Mouse (Mus musculus) C2C12 (cell line): ENCODE results near the gene Msx2. TPM values are rescaled to one million over a fixed set of nuclear protein-coding genes. Genes with fewer than 3 reads are reported as not detected.

Source experiments
- H3K27me3 ChIP-seq: one replicate; pipeline ENCODE4 v1.6.1; 2011; ENCODE audit not compliant: control insufficient read depth, insufficient read depth, insufficient read length
- H3K36me3 ChIP-seq: one replicate; pipeline ENCODE4 v1.6.1; 2011; ENCODE audit not compliant: control insufficient read depth, insufficient read depth
- H3K4me3 ChIP-seq: one replicate; pipeline ENCODE4 v1.5.1; 2011; ENCODE audit warnings: mild to moderate bottlenecking, control low read depth; ENCODE audit not compliant: poor library complexity, insufficient read depth, severe bottlenecking
- H3K79me2 ChIP-seq: one replicate; pipeline ENCODE4 v1.6.1; 2011; ENCODE audit not compliant: control insufficient read depth, insufficient read depth
- H3K79me3 ChIP-seq: one replicate; pipeline ENCODE4 v1.6.1; 2011; ENCODE audit warnings: low read depth, control low read depth
- H3ac ChIP-seq: one replicate; pipeline ENCODE3; 2011; ENCODE audit warnings: low read depth; ENCODE audit not compliant: control insufficient read depth, insufficient read length
- CEBPB ChIP-seq: IDR thresholded peaks from one replicate; pipeline ENCODE4 v1.6.1; 2011; ENCODE audit warnings: low read depth, mild to moderate bottlenecking, control low read depth, moderate library complexity
- CTCF ChIP-seq: IDR thresholded peaks from one replicate; pipeline ENCODE4 v1.5.1; 2011; ENCODE audit not compliant: control insufficient read depth, insufficient read depth, insufficient read length
- FOSL1 ChIP-seq: IDR thresholded peaks from one replicate; pipeline ENCODE4 v1.8.0; 2011; ENCODE audit warnings: mild to moderate bottlenecking, low read length; ENCODE audit not compliant: poor library complexity, insufficient read depth, severe bottlenecking
- MAX ChIP-seq: IDR thresholded peaks from one replicate; pipeline ENCODE4 v1.6.1; 2011; ENCODE audit warnings: mild to moderate bottlenecking, control low read depth
- MYOD1 ChIP-seq: IDR thresholded peaks from one replicate; pipeline ENCODE4 v1.6.1; 2011; ENCODE audit warnings: low read depth; ENCODE audit not compliant: control insufficient read depth, insufficient read length
- MYOG ChIP-seq: IDR thresholded peaks from one replicate; pipeline ENCODE4 v1.6.1; 2011; ENCODE audit not compliant: control insufficient read depth, insufficient read length; ENCODE audit errors: extremely low read depth
- USF1 ChIP-seq: IDR thresholded peaks from one replicate; pipeline ENCODE4 v1.6.1; 2011; ENCODE audit warnings: low read depth, mild to moderate bottlenecking, control low read depth, moderate library complexity
- polyA plus RNA-seq: library from polyadenylated mRNA; unstranded; fragments of >200 nt; fragmentation: generic; extraction: Trizol; gene quantifications from one replicate; pipeline ENCODE4 v1.2.1, GENCODE M21; 2012; ENCODE audit warnings: missing spikeins

Gene Msx2
- polyA plus RNA-seq, 1 experiment: 0.15 TPM

DNA sequence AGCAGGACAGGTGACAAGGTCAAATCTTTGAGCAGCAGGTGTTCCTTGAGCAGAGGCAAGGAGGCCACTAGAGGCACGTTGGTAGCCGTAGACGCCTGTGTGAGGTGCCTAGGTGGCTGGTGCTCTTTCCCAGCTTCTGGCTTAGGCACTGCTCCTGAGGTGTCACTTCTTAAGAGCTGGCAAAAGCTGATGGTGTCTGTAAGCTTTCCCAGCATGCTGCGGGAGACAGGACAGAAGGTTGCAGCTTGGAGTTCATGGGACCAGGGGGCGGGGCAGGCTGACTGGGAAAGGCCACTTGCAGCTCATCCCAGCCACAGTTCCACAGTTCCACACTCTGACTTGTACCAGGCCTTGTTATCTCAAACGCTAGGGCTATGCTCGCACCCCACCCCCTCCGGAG lies 53.2 kb downstream of the Msx2 start:
- no peaks in the 10 kb centered on the region for H3K79me3 ChIP-seq
- H3K4me3 ChIP-seq: no peak overlapping the region
- peaks cover 4% of the 10 kb centered on the region for H3K27me3 ChIP-seq
- no peak overlapping the region for H3ac ChIP-seq
- TF ChIP-seq MYOD1 (no peak), CEBPB (no peak), MAX (no peak), CTCF (no peak), FOSL1 (no peak), MYOG (no peak), USF1 (no peak)
- H3K79me2 ChIP-seq: no peaks in the 10 kb centered on the region
- no peaks in the 10 kb centered on the region for H3K36me3 ChIP-seq

DNA sequence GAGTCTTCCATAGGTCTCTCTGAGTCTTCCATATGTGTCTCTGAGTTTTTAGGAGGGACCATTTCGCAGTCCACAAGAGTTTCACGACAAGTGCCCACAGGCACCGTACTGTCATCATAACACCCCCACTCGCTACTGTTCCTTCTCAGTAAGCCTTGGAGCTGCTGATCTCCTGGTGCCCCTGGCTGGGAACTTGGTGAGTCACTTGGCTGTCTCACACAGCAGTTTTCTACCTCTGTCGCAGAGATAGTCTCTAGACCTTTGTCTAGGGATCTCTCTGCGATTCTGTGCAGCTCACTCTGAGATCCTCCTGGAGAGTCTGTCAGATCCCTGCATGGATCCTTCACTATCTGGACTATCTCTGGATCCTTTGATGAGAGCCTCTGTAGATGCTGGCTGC lies 55.2 kb downstream of the Msx2 start:
- TF ChIP-seq CEBPB (no peak), FOSL1 (no peak), USF1 (no peak), MYOD1 (no peak), CTCF (no peak), MAX (no peak), MYOG (no peak)
- H3K27me3 ChIP-seq: no peaks in the 10 kb centered on the region
- no peak overlapping the region for H3K4me3 ChIP-seq
- no peaks in the 10 kb centered on the region for H3K79me2 ChIP-seq
- no peaks in the 10 kb centered on the region for H3K79me3 ChIP-seq
- H3ac ChIP-seq: no peak overlapping the region
- no peaks in the 10 kb centered on the region for H3K36me3 ChIP-seq

Other genes with a start within 250 kb of the Msx2 start
- gene Ror2, start 186.9 kb downstream of the Msx2 start, polyA plus RNA-seq: 0.13 TPM
- 27.1 TPM for gene Sptlc1, start 95.7 kb downstream of the Msx2 start, polyA plus RNA-seq